Mouse (Mus musculus): ENCODE data around the gene Nfix.
"Not testable (repeated sequence)": the region's sequence is repeated elsewhere in the genome, so short reads cannot be mapped to it uniquely, and the experiment has no call there.

The Nfix gene

GRCm38 (mm10) chr8:84702561-84702960 is 97.6 kb downstream of the Nfix start:
- DNase-seq (ENCODE audit: low read depth, low spot score) = no peak

- no peak for DNase-seq (ENCODE audit: low read depth, low spot score)
Observed at GRCm38 (mm10) chr8:84700941-84701911, 98.9 kb downstream of the Nfix start, which contains the start of gene Lyl1. Lyl1 (plus strand) TSS chr8:84701457.

- no peak for DNase-seq (ENCODE audit: low read depth, low spot score)
Observed at GRCm38 (mm10) chr8:84700526-84700925, 99.6 kb downstream of the Nfix start.

- DNase-seq (ENCODE audit: low read depth, low spot score) = peak; percentile 82
Observed at GRCm38 (mm10) chr8:84699861-84700322, 100.3 kb downstream of the Nfix start.

- peak; percentile 72 for DNase-seq (ENCODE audit: low read depth, low spot score)
Observed at GRCm38 (mm10) chr8:84698929-84699401, 101.2 kb downstream of the Nfix start.

- DNase-seq (ENCODE audit: low read depth, low spot score) = no peak
Observed at GRCm38 (mm10) chr8:84698288-84698687, 101.9 kb downstream of the Nfix start.

- peak; percentile 80 for DNase-seq (ENCODE audit: low read depth, low spot score)
Observed at GRCm38 (mm10) chr8:84697166-84698130, 102.7 kb downstream of the Nfix start.

GRCm38 (mm10) chr8:84695140-84695539 is 105.0 kb downstream of the Nfix start:
- DNase-seq (ENCODE audit: low read depth, low spot score) = no peak

GRCm38 (mm10) chr8:84693332-84693731 is 106.8 kb downstream of the Nfix start:
- DNase-seq (ENCODE audit: low read depth, low spot score) = no peak

- DNase-seq (ENCODE audit: low read depth, low spot score) = peak; percentile 99
Observed at GRCm38 (mm10) chr8:84689091-84689915, 110.8 kb downstream of the Nfix start.

GRCm38 (mm10) chr8:84687705-84688100 is 112.4 kb downstream of the Nfix start, which contains the start of gene Nacc1:
Nacc1 (minus strand) TSS chr8:84687862.
- peak; percentile 96 for DNase-seq (ENCODE audit: low read depth, low spot score)

GRCm38 (mm10) chr8:84687003-84687704 is 113.0 kb downstream of the Nfix start:
- DNase-seq (ENCODE audit: low read depth, low spot score) = peak; percentile 46

GRCm38 (mm10) chr8:84686191-84687002 is 113.7 kb downstream of the Nfix start, which contains the start of gene Trmt1:
Trmt1 (plus strand) TSS chr8:84686307.
- peak; percentile 68 for DNase-seq (ENCODE audit: low read depth, low spot score)

GRCm38 (mm10) chr8:84684537-84684936 is 115.6 kb downstream of the Nfix start:
- DNase-seq (ENCODE audit: low read depth, low spot score) = no peak

GRCm38 (mm10) chr8:84682257-84682656 is 117.9 kb downstream of the Nfix start:
- DNase-seq (ENCODE audit: low read depth, low spot score) = no peak

- no peak for DNase-seq (ENCODE audit: low read depth, low spot score)
Observed at GRCm38 (mm10) chr8:84681476-84681875, 118.7 kb downstream of the Nfix start.

- no peak for DNase-seq (ENCODE audit: low read depth, low spot score)
Observed at GRCm38 (mm10) chr8:84677305-84677704, 122.8 kb downstream of the Nfix start.

GRCm38 (mm10) chr8:84670295-84671006 is 129.7 kb downstream of the Nfix start:
- DNase-seq (ENCODE audit: low read depth, low spot score) = not testable (repeated sequence)

Measured in 3T3-L1 (cell line).